Mouse (Mus musculus): Measurements from ENCODE around the gene Nog. TPM values are rescaled to one million over a fixed set of nuclear protein-coding genes. Genes with fewer than 3 reads are reported as not detected.

The Nog gene
- total and polyA plus RNA-seq, 3 experiments: not detected

DNA sequence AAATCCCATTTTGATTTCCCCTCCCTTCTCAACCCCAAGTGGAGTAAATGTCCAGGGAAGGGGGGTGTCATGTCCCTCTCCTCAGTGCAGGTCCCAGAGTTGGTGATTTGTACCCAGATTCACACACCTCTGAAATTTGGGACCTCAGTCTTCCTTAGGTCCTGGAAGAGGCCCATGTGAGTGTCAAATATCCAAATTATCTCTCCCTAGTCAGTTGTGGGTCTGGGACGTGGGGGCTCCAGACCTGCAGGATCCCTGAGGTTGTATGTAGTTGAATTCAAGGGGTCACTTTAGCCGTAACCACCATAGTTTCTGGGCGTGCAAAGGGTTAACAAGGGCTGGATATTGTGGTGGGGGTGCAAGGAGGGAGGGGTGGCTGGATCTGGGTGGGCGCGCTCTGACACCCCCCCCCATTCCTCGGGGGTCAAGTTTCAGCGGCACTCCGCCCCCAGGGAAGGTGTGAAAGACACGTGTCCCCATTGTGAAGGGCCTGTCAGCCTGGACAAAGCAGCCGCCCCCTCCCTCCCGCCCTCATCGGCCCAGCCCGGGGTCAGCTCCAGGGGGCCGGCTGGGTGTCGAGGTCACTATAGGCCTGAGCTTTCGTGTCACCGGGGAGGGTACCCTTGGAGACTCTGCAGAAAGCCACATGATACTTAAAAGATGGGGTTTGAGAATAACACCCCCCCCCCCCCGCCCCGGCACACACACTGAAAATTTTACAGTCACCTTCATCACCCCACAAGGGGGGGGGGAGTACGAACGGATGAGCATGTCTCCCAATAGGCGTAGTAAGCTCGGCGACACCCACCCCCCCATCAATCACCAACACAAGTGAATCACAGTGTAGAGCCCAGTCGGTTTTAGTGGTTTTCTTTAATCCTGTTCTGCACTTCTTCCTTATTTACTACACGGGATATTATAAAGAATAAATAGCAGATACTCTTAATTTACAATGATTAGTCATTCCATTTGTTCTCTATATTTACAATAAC, 2.1 kb downstream of the Nog start:
- H3K4me3 ChIP-seq (ENCODE audit: control insufficient read depth in 1 of 2, insufficient read depth in 1 of 2, low read depth in 2 of 2, low read length in 2 of 2): no peak overlapping the region
- no peaks in the 10 kb centered on the region for H3K36me3 ChIP-seq (ENCODE audit: control insufficient read depth in 1 of 2, insufficient read depth in 2 of 2, low read length in 2 of 2)
- no peaks in the 10 kb centered on the region for H3K4me1 ChIP-seq (ENCODE audit: control insufficient read depth in 1 of 2, insufficient read depth in 2 of 2, low read length in 2 of 2)
- no peak for DNase-seq (ENCODE audit: low read depth, low spot score)
- no peaks in the 10 kb centered on the region for H3K27me3 ChIP-seq (ENCODE audit: control insufficient read depth in 1 of 2, insufficient read depth in 2 of 2, low read length in 2 of 2)
- no peaks in the 10 kb centered on the region for H3K79me2 ChIP-seq (ENCODE audit: control insufficient read depth, insufficient read depth, low read length, poor library complexity)
- no peak overlapping the region for H3K9ac ChIP-seq (ENCODE audit: control insufficient read depth, low read depth, low read length, poor library complexity, severe bottlenecking)
- TF ChIP-seq BHLHE40 (IDR thresholded peaks at IDR 0.05; ENCODE audit: borderline replicate concordance, low read depth, low read length) (no peak), MYC (IDR thresholded peaks at IDR 0.05; ENCODE audit: low read depth, low read length) (no peak), KAT2A (conservative IDR thresholded peaks at IDR 0.05; ENCODE audit: low read depth, low read length) (no peak), UBTF (IDR thresholded peaks at IDR 0.05; ENCODE audit: borderline replicate concordance, insufficient read depth, low read depth, low read length) (no peak), USF2 (IDR thresholded peaks at IDR 0.05; ENCODE audit: borderline replicate concordance in 1 of 2, insufficient read depth in 1 of 2, low read depth in 1 of 2, low read length in 2 of 2) (no peak), MAX (IDR thresholded peaks at IDR 0.05; ENCODE audit: low read length) (no peak), MAFK (IDR thresholded peaks at IDR 0.05; ENCODE audit: borderline replicate concordance, low read depth, low read length) (no peak), CHD2 (IDR thresholded peaks at IDR 0.05; ENCODE audit: low read length) (no peak), GABPA (IDR thresholded peaks at IDR 0.05; ENCODE audit: low read depth, low read length) (no peak), TBP (IDR thresholded peaks at IDR 0.05; ENCODE audit: low read depth, low read length) (no peak), RCOR1 (IDR thresholded peaks at IDR 0.05; ENCODE audit: low read depth, low read length) (no peak), CHD1 (IDR thresholded peaks at IDR 0.05; ENCODE audit: low read depth, low read length) (no peak), RAD21 (IDR thresholded peaks at IDR 0.05; ENCODE audit: low read depth, low read length) (no peak), SMC3 (IDR thresholded peaks at IDR 0.05; ENCODE audit: low read depth, low read length) (no peak), MAZ (IDR thresholded peaks at IDR 0.05; ENCODE audit: low read depth, low read length) (no peak), JUND (IDR thresholded peaks at IDR 0.05; ENCODE audit: low read depth, low read length) (no peak), MXI1 (IDR thresholded peaks at IDR 0.05; ENCODE audit: low read depth, low read length) (no peak), ZC3H11A (IDR thresholded peaks at IDR 0.05; ENCODE audit: low read depth, low read length) (no peak), MEF2A (IDR thresholded peaks at IDR 0.05; ENCODE audit: extremely low read depth, insufficient replicate concordance, low read depth, low read length, poor library complexity, severe bottlenecking) (no peak), POLR2A (IDR thresholded peaks at IDR 0.05; ENCODE audit: control insufficient read depth in 1 of 2, insufficient read depth in 1 of 2, low read depth in 1 of 2, low read length in 2 of 2, poor library complexity in 1 of 2) (no peak)
- no peaks in the 10 kb centered on the region for H3K9me3 ChIP-seq (replicated peaks; ENCODE audit: insufficient read depth, low read length)
- no peak overlapping the region for H3K27ac ChIP-seq (ENCODE audit: control insufficient read depth, low read depth, low read length)

Data from MEL (cell line).